Mouse (Mus musculus) megakaryocyte, embryonic 14.5 days (primary cell): ENCODE data around the gene Rph3al.

Experiments
- FLI1 ChIP-seq: IDR thresholded peaks from 2 replicates; pipeline ENCODE4 v1.6.1; 2012; ENCODE audit warnings: low read length, inconsistent platforms, mixed read lengths
- GATA1 ChIP-seq: IDR thresholded peaks from 3 replicates; pipeline ENCODE4 v1.6.1; 2012; ENCODE audit warnings: mixed read lengths, low read length, inconsistent platforms, borderline replicate concordance

- TF ChIP-seq GATA1 (no peak), FLI1 (no peak)
Observed at GRCm38 (mm10) chr11:75966401-75967372, 28.5 kb upstream of the Rph3al start.
